Mouse (Mus musculus): ENCODE results near the gene Dcaf7.
"Not testable (repeated sequence)": the region's sequence is repeated elsewhere in the genome, so short reads cannot be mapped to it uniquely, and the experiment has no call there.

The Dcaf7 gene

GRCm38 (mm10) chr11:106036548-106037417 is at the start of gene Dcaf7:
TSS of gene Dcaf7 (plus strand) at chr11:106036872.
- DNase-seq (ENCODE audit: low spot score in 2 of 2): peak; percentile 94 to 95

GRCm38 (mm10) chr11:105987446-105987845 is 49.2 kb upstream of the Dcaf7 start:
- DNase-seq (ENCODE audit: low spot score in 2 of 2): no peak

GRCm38 (mm10) chr11:105989446-105989845 is 47.2 kb upstream of the Dcaf7 start:
- DNase-seq (ENCODE audit: low spot score in 2 of 2): no peak

GRCm38 (mm10) chr11:105990231-105990630 is 46.4 kb upstream of the Dcaf7 start:
- DNase-seq (ENCODE audit: low spot score in 2 of 2): no peak

GRCm38 (mm10) chr11:105994375-105994774 is 42.3 kb upstream of the Dcaf7 start, which contains the start of gene Ace3:
TSS of gene Ace3 (plus strand) at chr11:105994675.
- no peak for DNase-seq (ENCODE audit: low spot score in 2 of 2)

- DNase-seq (ENCODE audit: low spot score in 2 of 2): no peak
Observed at GRCm38 (mm10) chr11:106000062-106000461, 36.6 kb upstream of the Dcaf7 start.

- no peak for DNase-seq (ENCODE audit: low spot score in 2 of 2)
Observed at GRCm38 (mm10) chr11:106001718-106002117, 35.0 kb upstream of the Dcaf7 start.

DNA sequence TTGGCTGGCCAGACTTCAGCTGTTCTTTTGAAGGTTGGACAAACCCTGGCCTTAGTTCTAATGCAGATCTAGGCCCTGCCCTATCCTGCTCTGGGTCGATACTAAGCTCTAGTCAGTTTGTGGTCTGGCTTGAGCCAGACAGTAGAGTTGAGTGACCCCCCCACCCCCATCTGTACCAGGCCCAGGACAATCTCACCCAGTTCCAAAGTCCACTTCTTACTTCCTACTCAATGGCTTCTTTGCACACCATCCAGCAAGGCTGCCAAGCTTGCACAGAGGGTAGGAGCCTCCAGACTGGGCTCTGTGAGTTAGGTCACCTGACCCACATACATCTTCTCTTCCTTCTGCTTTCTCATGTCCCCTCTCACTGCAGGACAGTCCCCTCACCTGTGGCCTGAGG is 32.1 kb upstream of the Dcaf7 start:
- DNase-seq (ENCODE audit: low spot score in 2 of 2): no peak

DNA sequence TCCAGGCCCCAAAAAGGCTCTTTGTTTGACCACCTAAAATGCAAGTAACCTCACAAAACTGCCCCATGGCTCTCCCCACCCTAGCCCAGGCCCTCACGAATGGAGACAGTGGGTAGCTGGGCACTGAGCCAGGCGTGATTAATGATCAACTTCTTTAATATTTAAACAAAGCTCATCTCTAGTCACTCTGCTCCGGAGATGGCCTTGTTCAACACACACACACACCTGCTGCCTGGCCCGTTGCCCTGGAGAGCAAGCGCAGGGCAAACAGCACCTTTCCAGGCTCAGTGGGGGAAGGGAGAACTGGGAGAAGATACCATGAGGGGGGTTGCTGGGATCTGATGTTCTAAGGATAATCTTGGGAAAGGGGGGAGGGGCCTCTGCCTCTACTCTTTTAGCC is 30.7 kb upstream of the Dcaf7 start:
- DNase-seq (ENCODE audit: low spot score in 2 of 2): no peak

GRCm38 (mm10) chr11:106007821-106008220 is 28.9 kb upstream of the Dcaf7 start, which contains the start of gene Kcnh6:
TSS of gene Kcnh6 (plus strand) at chr11:106008124.
- DNase-seq (ENCODE audit: low spot score in 2 of 2): peak; percentile 33 to 60

DNA sequence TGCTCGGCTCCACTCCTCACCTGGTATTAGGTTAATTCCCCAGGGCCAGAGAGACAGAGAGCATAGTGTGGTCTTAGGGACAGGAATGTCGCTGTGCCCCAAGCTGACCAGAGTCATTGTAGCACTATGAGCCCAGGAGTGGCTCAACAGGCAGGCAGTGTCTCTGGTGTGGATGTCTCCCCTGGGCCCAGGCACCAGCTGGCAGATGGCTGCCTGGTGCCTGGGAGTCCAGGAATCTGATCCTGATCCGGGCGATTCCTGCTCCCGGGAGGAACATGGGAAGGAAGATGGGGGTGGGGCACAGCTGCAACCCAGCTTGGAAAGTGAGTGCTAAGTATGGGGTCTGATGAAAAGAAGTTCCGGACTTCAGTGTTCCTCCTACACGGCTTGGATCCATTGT is 24.0 kb upstream of the Dcaf7 start:
- no peak for DNase-seq (ENCODE audit: low spot score in 2 of 2)

- DNase-seq (ENCODE audit: low spot score in 2 of 2): no peak
Observed at GRCm38 (mm10) chr11:106013556-106014225, 23.0 kb upstream of the Dcaf7 start.

GRCm38 (mm10) chr11:106016440-106016839 is 20.2 kb upstream of the Dcaf7 start:
- no peak for DNase-seq (ENCODE audit: low spot score in 2 of 2)

DNA sequence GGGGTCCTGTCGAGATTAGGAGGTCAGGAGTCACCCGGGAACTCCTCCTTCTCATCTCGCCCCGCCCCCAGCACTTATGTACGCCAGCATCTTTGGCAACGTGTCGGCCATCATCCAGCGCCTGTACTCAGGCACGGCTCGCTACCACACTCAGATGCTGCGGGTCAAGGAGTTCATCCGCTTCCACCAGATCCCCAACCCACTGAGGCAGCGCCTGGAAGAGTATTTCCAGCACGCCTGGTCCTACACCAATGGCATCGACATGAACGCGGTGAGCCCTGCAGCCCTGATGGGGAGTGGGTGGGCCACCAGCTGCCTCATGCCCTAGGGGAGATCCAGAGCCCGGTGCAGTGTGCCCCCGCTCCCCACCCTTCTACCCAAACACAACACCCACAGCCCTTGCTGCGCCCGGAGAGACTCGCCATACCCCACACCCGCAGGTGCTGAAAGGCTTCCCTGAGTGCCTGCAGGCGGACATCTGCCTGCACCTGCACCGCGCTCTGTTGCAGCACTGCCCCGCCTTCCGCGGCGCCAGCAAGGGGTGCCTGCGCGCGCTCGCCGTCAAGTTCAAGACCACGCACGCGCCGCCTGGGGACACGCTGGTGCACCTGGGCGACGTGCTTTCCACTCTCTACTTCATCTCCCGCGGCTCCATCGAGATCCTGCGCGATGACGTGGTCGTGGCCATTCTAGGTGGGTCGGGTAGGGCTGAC is 16.5 kb upstream of the Dcaf7 start:
- DNase-seq (ENCODE audit: low spot score in 2 of 2): no peak

DNA sequence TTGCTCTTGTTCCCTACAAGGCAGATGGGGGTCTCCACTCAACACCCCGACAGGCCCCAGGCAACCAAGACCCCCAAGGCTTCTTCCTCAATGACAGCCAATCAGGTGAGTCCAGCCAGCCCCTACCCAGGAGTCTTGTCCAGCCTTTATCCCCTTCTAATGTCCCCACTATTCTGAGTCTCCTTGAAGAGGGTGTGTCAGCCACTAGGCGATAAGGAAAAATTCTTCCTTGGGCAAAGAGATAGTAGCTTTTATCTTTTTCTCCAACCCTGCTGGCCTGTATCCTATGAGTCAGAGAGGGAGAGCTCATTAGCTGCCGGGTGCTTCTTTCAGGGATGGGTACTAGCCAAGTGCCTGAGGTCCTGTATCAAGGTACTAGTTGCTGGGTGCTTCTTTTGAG is 10.9 kb upstream of the Dcaf7 start:
- DNase-seq (ENCODE audit: low spot score in 2 of 2): no peak

GRCm38 (mm10) chr11:106026465-106027151 is 10.1 kb upstream of the Dcaf7 start:
- DNase-seq (ENCODE audit: low spot score in 2 of 2): peak in 1 of 2 experiments; percentile 28

- no peak for DNase-seq (ENCODE audit: low spot score in 2 of 2)
Observed at GRCm38 (mm10) chr11:106027607-106028006, 9.1 kb upstream of the Dcaf7 start.

DNA sequence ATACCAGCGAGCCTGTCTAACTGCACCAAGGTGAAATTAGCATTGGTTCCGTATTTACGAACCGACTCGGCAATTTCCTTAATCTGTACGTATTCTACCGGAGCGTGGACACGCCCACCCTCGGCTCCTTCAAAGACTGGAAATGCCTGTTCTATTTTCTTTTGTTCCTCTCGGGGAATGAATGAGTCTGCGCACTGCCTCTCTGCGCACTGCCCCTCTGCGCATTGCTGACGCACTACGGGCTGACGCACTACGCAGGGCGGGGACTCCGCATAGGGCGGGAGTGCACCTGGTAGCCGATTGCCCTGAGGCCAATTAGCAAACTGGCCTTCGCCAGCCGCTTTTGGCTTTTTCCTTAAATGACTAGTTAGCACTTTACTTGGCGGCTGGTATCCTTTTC is 4.6 kb upstream of the Dcaf7 start:
- DNase-seq (ENCODE audit: low spot score in 2 of 2): not testable (repeated sequence)

DNA sequence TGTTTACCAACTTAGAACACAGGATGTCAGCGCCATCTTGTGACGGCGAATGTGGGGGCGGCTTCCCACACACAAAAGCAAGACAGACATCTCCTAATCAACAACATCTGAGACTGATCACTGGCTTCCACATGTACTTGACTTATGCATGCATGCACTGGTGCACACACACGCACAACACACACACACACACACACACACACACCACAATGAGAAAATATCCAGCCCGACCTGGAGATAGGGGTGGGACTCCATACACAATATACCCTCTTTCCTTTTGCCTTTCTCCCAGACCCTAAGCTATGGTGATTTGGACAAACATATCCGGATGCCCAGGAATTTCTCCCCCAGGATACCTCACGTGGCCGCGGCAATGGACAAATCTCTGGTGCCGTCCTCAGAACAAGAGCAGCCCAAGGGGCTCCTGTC is 3.2 kb upstream of the Dcaf7 start:
- DNase-seq (ENCODE audit: low spot score in 2 of 2): no peak

- DNase-seq (ENCODE audit: low spot score in 2 of 2): no peak
Observed at GRCm38 (mm10) chr11:106034986-106035385, 1.7 kb upstream of the Dcaf7 start.

DNA sequence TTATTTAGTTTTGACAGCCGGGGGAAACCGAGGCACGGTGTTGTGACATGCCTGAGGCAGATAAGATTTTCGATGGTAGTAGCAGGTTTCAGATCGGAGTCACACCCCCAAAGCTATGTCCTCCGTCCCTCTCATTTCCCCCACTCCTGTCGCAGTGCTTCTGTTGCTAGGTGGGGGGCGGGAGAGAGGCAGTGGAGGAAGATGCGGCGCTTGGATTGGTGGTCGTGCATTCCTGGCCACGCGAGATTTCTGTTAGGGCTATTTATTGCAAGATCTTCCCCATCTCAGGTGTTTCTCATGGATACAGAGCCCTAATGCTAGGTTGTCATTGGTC is 713 bp downstream of the Dcaf7 start:
- no peak for DNase-seq (ENCODE audit: low spot score in 2 of 2)

GRCm38 (mm10) chr11:106044349-106044748 is 7.7 kb downstream of the Dcaf7 start:
- DNase-seq (ENCODE audit: low spot score in 2 of 2): no peak

Data from urinary bladder, adult 18-20 months (tissue).